Mouse (Mus musculus) limb, embryonic 15.5 days (tissue): ENCODE measurements around the gene Fam118b. TPM values are rescaled to one million over a fixed set of nuclear protein-coding genes. Genes with fewer than 3 reads are reported as not detected.
A peak's percentile ranks its signal among the peaks of the same experiment; 100 is the strongest.

Experiments
- ATAC-seq: fragments of 200-750 bp; cut with Nextera tagmentation; 2 replicates; pipeline ENCODE4 v1.8.0; 2017; ENCODE audit warnings: low read depth, moderate TSS enrichment; ENCODE audit not compliant: insufficient number of reproducible peaks, low FRiP score, low TSS enrichment
- H3K27ac ChIP-seq: fragments of 300-500 bp; sonication (generic); 2 replicates; pipeline ENCODE4 v1.5.1; 2015; ENCODE audit warnings: moderate library complexity, mild to moderate bottlenecking, inconsistent platforms
- H3K27me3 ChIP-seq: fragments of 300-500 bp; sonication (generic); 2 replicates; pipeline ENCODE4 v1.6.1; 2015; ENCODE audit warnings: inconsistent platforms
- H3K36me3 ChIP-seq: fragments of 300-500 bp; sonication (generic); 2 replicates; pipeline ENCODE4 v1.6.1; 2015; ENCODE audit warnings: inconsistent platforms
- H3K4me1 ChIP-seq: fragments of 300-500 bp; sonication (generic); 2 replicates; pipeline ENCODE4 v1.6.1; 2015; ENCODE audit warnings: inconsistent platforms
- H3K4me2 ChIP-seq: fragments of 300-500 bp; sonication (generic); 2 replicates; pipeline ENCODE4 v1.6.1; 2015; ENCODE audit warnings: mild to moderate bottlenecking, inconsistent platforms
- H3K4me3 ChIP-seq: fragments of 300-500 bp; sonication (generic); 2 replicates; pipeline ENCODE4 v1.5.1; 2015; ENCODE audit warnings: mild to moderate bottlenecking, inconsistent platforms
- H3K9ac ChIP-seq: fragments of 300-500 bp; sonication (generic); 2 replicates; pipeline ENCODE4 v1.6.1; 2015; ENCODE audit warnings: inconsistent platforms
- H3K9me3 ChIP-seq: fragments of 300-500 bp; sonication (generic); 2 replicates; pipeline ENCODE4 v1.6.1; 2016; ENCODE audit warnings: inconsistent platforms
- WGBS: fragments of 180-500 bp; shearing (Covaris S2); methylation state at CpG from one replicate; pipeline ENCODE4 v1.1.7; 2015; 5-methylcytosine and 5-hydroxymethylcytosine counted together
- polyA plus RNA-seq: library from polyadenylated mRNA; unstranded; fragments of >200 nt; fragmentation: Nextera tagmentation; extraction: Ambion mirVana; gene quantifications from 2 replicates; pipeline ENCODE4 v1.2.1, GENCODE M21; 2015

Gene Fam118b
- polyA plus RNA-seq, 1 experiment from 2014 or later: 38.9 TPM

GRCm38 (mm10) chr9:35188700-35189099 lies 78.9 kb downstream of the Fam118b start:
- H3K4me1 ChIP-seq: no peaks in the 10 kb centered on the region
- H3K27ac ChIP-seq: no peak overlapping the region
- no peak overlapping the region for H3K4me3 ChIP-seq
- peaks cover 37% of the 10 kb centered on the region for H3K36me3 ChIP-seq
- WGBS: 75% methylated on average over 22 of the region's 22 CpGs
- no peaks in the 10 kb centered on the region for H3K9me3 ChIP-seq
- ATAC-seq: 0 out of 2 replicates have a peak, but pooled peaks have one; percentile 30
- H3K4me2 ChIP-seq: no peak overlapping the region
- H3K27me3 ChIP-seq: no peaks in the 10 kb centered on the region
- H3K9ac ChIP-seq: no peak overlapping the region

- no peak for ATAC-seq
- 88% methylated on average over 10 of the region's 10 CpGs for WGBS
These were observed 80.2 kb downstream of the Fam118b start for GRCm38 (mm10) chr9:35187351-35187903.

GRCm38 (mm10) chr9:35186430-35186829 lies 81.2 kb downstream of the Fam118b start:
- no peaks in the 10 kb centered on the region for H3K4me1 ChIP-seq
- no peak overlapping the region for H3K4me2 ChIP-seq
- 70% methylated on average over 4 of the region's 4 CpGs for WGBS
- H3K4me3 ChIP-seq: no peak overlapping the region
- no peak overlapping the region for H3K9ac ChIP-seq
- no peaks in the 10 kb centered on the region for H3K9me3 ChIP-seq
- peaks cover 34% of the 10 kb centered on the region for H3K36me3 ChIP-seq
- no peak for ATAC-seq
- H3K27me3 ChIP-seq: no peaks in the 10 kb centered on the region
- H3K27ac ChIP-seq: no peak overlapping the region

More at GRCm38 (mm10) chr9:35187351-35187903, 80.2 kb downstream of the Fam118b start:
- Histone ChIP-seq H3K4me1 (no peaks in the 10 kb centered on the region), H3K4me3 (no peak overlapping the region), H3K9ac (no peak overlapping the region), H3K27me3 (no peaks in the 10 kb centered on the region), H3K9me3 (no peaks in the 10 kb centered on the region), H3K27ac (no peak overlapping the region), H3K36me3 (peaks cover 34% of the 10 kb centered on the region), H3K4me2 (no peak overlapping the region)

- Histone ChIP-seq H3K4me3 (no peak overlapping the region), H3K36me3 (peaks cover 12% of the 10 kb centered on the region), H3K27me3 (no peaks in the 10 kb centered on the region), H3K9me3 (no peaks in the 10 kb centered on the region), H3K4me1 (no peaks in the 10 kb centered on the region), H3K4me2 (no peak overlapping the region), H3K9ac (no peak overlapping the region), H3K27ac (no peak overlapping the region)
- WGBS: 74% methylated on average over 5 of the region's 5 CpGs
- ATAC-seq: no peak
These were observed 84.2 kb downstream of the Fam118b start for GRCm38 (mm10) chr9:35183359-35183758.

- Histone ChIP-seq H3K4me3 (no peak overlapping the region), H3K27me3 (no peaks in the 10 kb centered on the region), H3K4me1 (no peaks in the 10 kb centered on the region), H3K9ac (no peak overlapping the region), H3K9me3 (no peaks in the 10 kb centered on the region), H3K27ac (no peak overlapping the region), H3K4me2 (no peak overlapping the region), H3K36me3 (peaks cover 9% of the 10 kb centered on the region)
- ATAC-seq: no peak
- 69% methylated on average over 2 of the region's 2 CpGs for WGBS
These were observed 84.8 kb downstream of the Fam118b start for GRCm38 (mm10) chr9:35182832-35183231.

- no peaks in the 10 kb centered on the region for H3K9me3 ChIP-seq
- no peak overlapping the region for H3K9ac ChIP-seq
- WGBS: 47% methylated on average over 14 of the region's 14 CpGs
- no peak overlapping the region for H3K27ac ChIP-seq
- H3K27me3 ChIP-seq: no peaks in the 10 kb centered on the region
- peak overlapping the region; percentile 82 for H3K4me2 ChIP-seq
- peak overlapping the region; percentile 65 for H3K4me3 ChIP-seq
- H3K36me3 ChIP-seq: no peaks in the 10 kb centered on the region
- peaks cover 4% of the 10 kb centered on the region for H3K4me1 ChIP-seq
- 0 out of 2 replicates have a peak, but pooled peaks have one; percentile 7 for ATAC-seq
These were observed 91.4 kb downstream of the Fam118b start for GRCm38 (mm10) chr9:35176124-35176659.

GRCm38 (mm10) chr9:35175251-35176123 lies 92.1 kb downstream of the Fam118b start, which contains the start of gene Dcps:
Gene Dcps (minus strand): TSS chr9:35176061.
- no peaks in the 10 kb centered on the region for H3K36me3 ChIP-seq
- peak within 1 kb of the TSS; percentile 37 for H3K9ac ChIP-seq
- under 1% methylated on average over 38 of the region's 38 CpGs for WGBS
- peak; percentile 92 for ATAC-seq
- H3K27ac ChIP-seq: peak within 1 kb of the TSS; percentile 89
- H3K27me3 ChIP-seq: no peaks in the 10 kb centered on the region
- H3K4me3 ChIP-seq: peak within 1 kb of the TSS; percentile 65
- peaks cover 4% of the 10 kb centered on the region for H3K4me1 ChIP-seq
- peak within 1 kb of the TSS; percentile 82 for H3K4me2 ChIP-seq
- H3K9me3 ChIP-seq: no peaks in the 10 kb centered on the region

GRCm38 (mm10) chr9:35173331-35173730 lies 94.3 kb downstream of the Fam118b start:
- Histone ChIP-seq H3K27me3 (no peaks in the 10 kb centered on the region), H3K4me3 (no peak overlapping the region), H3K9me3 (no peaks in the 10 kb centered on the region), H3K27ac (no peak overlapping the region), H3K4me2 (no peak overlapping the region), H3K4me1 (peaks cover 4% of the 10 kb centered on the region), H3K9ac (no peak overlapping the region), H3K36me3 (peaks cover 15% of the 10 kb centered on the region; the same call in 1 of the 2 replicates)
- WGBS: 86% methylated on average over 1 of the region's 1 CpGs
- ATAC-seq: no peak

GRCm38 (mm10) chr9:35170071-35170470 lies 97.5 kb downstream of the Fam118b start:
- no peaks in the 10 kb centered on the region for H3K27me3 ChIP-seq
- no peak overlapping the region for H3K4me2 ChIP-seq
- no peak overlapping the region for H3K9ac ChIP-seq
- H3K9me3 ChIP-seq: no peaks in the 10 kb centered on the region
- H3K36me3 ChIP-seq: peaks cover 15% of the 10 kb centered on the region; the same call in 1 of the 2 replicates
- H3K4me3 ChIP-seq: no peak overlapping the region
- peaks cover 2% of the 10 kb centered on the region for H3K4me1 ChIP-seq
- ATAC-seq: no peak
- 89% methylated on average over 7 of the region's 7 CpGs for WGBS
- no peak overlapping the region for H3K27ac ChIP-seq

Other genes starting within 250 kb of the Fam118b start
- 39.2 and 39.4 TPM in 2 replicates for gene St3gal4, start 148.5 kb downstream of the Fam118b start, polyA plus RNA-seq
- 64.7 and 65.3 TPM in 2 replicates for gene Dcps, start 91.7 kb downstream of the Fam118b start, polyA plus RNA-seq
- gene Srpr, start 67.6 kb downstream of the Fam118b start, polyA plus RNA-seq: 156 and 160 TPM in 2 replicates
- 10.3 and 11.6 TPM in 2 replicates for gene Tirap, start 67.5 kb downstream of the Fam118b start, polyA plus RNA-seq
- 37.0 and 37.8 TPM in 2 replicates for gene Foxred1, start 56.8 kb downstream of the Fam118b start, polyA plus RNA-seq
- gene Rpusd4, start 60 bp upstream of the Fam118b start, polyA plus RNA-seq: 24.1 and 26.0 TPM in 2 replicates
- 28.6 and 35.9 TPM in 2 replicates for gene Cdon, start 153.3 kb upstream of the Fam118b start, polyA plus RNA-seq